Mouse (Mus musculus) layer of hippocampus, adult 8-10 months (tissue): ENCODE data around the gene Tmsb4x. TPM values are rescaled to one million over a fixed set of nuclear protein-coding genes. Genes with fewer than 3 reads are reported as not detected.

Source experiments
- DNase-seq, 2 experiments: peaks; one replicate each; pipeline ENCODE4 v3.0.0; 2022; ENCODE audit warnings: low spot score in 2 of 2
- total RNA-seq, 4 experiments: library from RNA; stranded (reverse); gene quantifications; 2 replicates each; pipeline ENCODE4 v1.2.4; 2022

Tmsb4x gene
- total RNA-seq, 4 experiments from 2014 or later: 1,713 to 2,363 (median 1,977) TPM

GRCm38 (mm10) chrX:167182411-167182810 is 26.7 kb downstream of the Tmsb4x start:
- no peak for DNase-seq

DNA sequence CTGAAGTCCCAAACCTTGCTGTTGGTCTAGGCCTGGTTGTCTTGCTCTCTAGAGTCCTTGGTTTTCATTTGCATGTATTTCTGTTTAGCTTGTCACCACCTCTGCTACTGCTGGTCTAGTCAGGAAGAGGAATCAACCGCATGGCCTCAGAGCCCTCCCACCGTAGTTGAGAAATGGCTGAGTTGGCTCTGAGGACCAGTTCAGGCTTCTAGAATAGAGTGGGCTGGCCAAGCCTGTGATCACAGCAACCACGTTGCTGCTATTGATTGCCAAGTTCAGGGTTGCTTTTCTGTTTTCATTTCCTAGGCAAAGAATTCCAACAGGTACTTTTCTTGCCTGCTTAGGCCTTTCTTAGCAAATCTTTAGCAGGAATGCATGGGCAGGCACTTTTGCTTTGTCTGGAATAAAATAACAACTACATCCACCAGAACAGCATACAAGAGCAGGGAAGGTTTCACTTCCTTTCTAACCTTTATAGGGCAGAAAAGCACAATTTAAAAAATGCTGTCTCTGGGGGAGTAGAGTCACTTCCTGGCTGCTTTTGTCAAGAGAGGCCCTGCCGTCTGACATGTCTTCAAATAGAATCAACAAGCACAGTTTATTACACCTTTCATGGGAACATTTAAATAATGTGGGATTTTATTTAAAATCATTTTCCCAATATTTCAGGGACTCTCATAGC is 29.0 kb downstream of the Tmsb4x start:
- DNase-seq: no peak

DNA sequence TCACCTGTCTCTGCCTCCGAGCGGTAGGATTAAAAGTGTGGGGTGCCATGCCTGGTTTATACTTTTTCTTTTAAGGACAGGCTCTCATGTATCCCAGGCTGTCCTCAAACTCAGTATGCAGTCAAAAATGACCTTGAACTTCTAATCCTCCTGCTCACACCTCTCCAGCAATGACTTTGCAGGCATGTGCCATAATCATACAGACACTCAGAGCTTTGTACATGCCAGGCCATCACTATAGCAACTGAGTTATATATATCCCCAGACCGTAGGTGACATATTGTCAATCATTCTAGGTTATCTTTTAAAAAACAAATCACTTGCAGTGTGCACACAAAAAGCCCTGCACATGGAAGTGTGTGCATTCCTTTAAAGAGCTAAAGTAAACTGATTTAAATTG is 29.6 kb downstream of the Tmsb4x start:
- DNase-seq: no peak

DNA sequence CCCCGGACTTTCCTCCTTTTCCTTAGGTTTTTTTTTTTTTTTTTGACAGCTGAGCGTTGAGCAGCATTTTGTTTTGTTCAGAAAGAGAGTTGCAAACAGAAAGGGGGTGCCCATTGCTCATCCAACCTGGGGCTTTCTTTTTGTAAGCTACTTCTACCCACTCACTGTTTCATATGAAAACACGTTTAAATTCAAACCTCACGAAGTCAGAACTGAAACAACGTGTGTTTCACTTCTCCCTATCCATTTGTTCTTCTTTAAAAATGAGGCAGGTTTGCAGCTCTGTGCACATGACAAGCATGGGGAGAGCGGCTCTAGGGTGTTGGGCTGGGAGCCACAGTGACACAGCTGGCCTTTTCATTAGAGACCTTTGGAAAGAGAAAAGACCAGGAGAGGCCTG is 33.8 kb downstream of the Tmsb4x start:
- no peak for DNase-seq

GRCm38 (mm10) chrX:167174311-167174710 is 34.8 kb downstream of the Tmsb4x start:
- DNase-seq: no peak

GRCm38 (mm10) chrX:167172256-167172655 is 36.9 kb downstream of the Tmsb4x start:
- no peak for DNase-seq

DNA sequence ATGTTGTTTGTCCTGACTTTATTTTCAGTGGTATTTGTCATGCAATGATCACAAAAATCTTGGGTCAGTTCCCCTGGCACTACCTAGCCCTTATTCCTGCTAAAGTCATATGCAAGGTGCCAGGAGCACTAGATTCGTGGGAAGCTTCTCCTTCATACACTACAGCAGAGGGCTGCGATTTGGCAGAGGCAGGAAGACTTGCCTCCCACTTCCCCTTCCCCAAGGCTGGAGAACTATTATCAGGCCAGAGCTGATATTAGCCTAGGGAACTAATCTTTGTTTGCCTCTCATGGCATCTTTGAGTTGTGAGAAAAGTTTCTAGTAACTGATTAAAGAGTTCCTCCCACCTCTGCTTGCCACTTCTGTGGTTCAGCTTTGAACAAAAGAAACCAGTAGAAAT is 37.8 kb downstream of the Tmsb4x start:
- DNase-seq: no peak

DNA sequence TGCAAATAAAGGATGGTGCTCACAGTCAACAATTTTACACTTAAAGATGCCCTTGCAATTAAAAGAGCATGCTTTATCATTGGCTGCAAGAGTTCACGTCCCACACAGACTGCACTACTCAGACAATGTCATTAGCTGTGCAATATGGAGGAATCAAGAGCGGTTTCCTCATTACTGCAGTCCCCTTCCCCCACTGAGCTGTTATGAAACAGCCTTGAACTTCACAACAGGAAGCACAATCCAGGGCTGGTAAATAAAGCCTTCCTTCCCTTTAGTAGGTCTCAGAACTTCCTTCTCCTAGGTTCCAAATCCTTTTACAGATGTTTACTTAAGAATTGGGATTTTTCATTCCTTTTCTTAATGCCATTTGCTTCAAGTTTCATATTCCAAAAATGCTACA is 41.8 kb downstream of the Tmsb4x start:
- DNase-seq: no peak

- no peak for DNase-seq
Observed at GRCm38 (mm10) chrX:167166051-167166450, 43.1 kb downstream of the Tmsb4x start.

- no peak for DNase-seq
Observed at GRCm38 (mm10) chrX:167157691-167158090, 51.4 kb downstream of the Tmsb4x start.

Other genes starting within 250 kb of the Tmsb4x start
- gene Tlr8, start 55.0 kb upstream of the Tmsb4x start, total RNA-seq: under 1 TPM in 2 of 4 experiments, not detected in 2; 0.10 to 0.14 TPM
- 10 to 100 TPM in 1 of 4 experiments, 1 to 10 TPM in 3; 2.7 to 14.3 (median 5.7) TPM for gene Tlr7, start 121.2 kb upstream of the Tmsb4x start, total RNA-seq
- 10 to 100 TPM; 21.5 to 28.9 (median 26.6) TPM for gene Prps2, start 173.4 kb upstream of the Tmsb4x start, total RNA-seq